Mouse (Mus musculus) neural tube, embryonic 11.5 days (tissue): ENCODE results near the gene Olfr10. TPM values are rescaled to one million over a fixed set of nuclear protein-coding genes. Genes with fewer than 3 reads are reported as not detected.

Experiments
- ATAC-seq: fragments of 200-750 bp; cut with Nextera tagmentation; 2 replicates; pipeline ENCODE4 v1.8.0; 2017; ENCODE audit warnings: moderate number of reproducible peaks, mild to moderate bottlenecking, moderate TSS enrichment, moderate library complexity; ENCODE audit not compliant: insufficient read depth, low FRiP score, low TSS enrichment
- DNase-seq: peaks from one replicate; pipeline ENCODE4 v3.0.0-alpha.2; 2015; ENCODE audit warnings: low spot score
- H3K27ac ChIP-seq: fragments of 300-500 bp; sonication (generic); 2 replicates; pipeline ENCODE4 v1.5.1; 2014; ENCODE audit warnings: low read depth, mild to moderate bottlenecking, low read length
- H3K27me3 ChIP-seq: fragments of 300-500 bp; sonication (generic); 2 replicates; pipeline ENCODE4 v1.6.1; 2014; ENCODE audit warnings: mild to moderate bottlenecking, low read length, mixed read lengths; ENCODE audit not compliant: control insufficient read depth, insufficient read depth
- H3K36me3 ChIP-seq: fragments of 300-500 bp; sonication (generic); 2 replicates; pipeline ENCODE4 v1.6.1; 2014; ENCODE audit warnings: mild to moderate bottlenecking, low read length, moderate library complexity, mixed read lengths; ENCODE audit not compliant: control insufficient read depth, insufficient read depth
- H3K4me1 ChIP-seq: fragments of 300-500 bp; sonication (generic); 2 replicates; pipeline ENCODE4 v1.6.1; 2014; ENCODE audit warnings: low read length, mixed read lengths; ENCODE audit not compliant: control insufficient read depth, insufficient read depth
- H3K4me2 ChIP-seq: fragments of 300-500 bp; sonication (generic); 2 replicates; pipeline ENCODE4 v1.6.1; 2014; ENCODE audit warnings: low read depth, mild to moderate bottlenecking, moderate library complexity
- H3K4me3 ChIP-seq: fragments of 300-500 bp; sonication (generic); 2 replicates; pipeline ENCODE4 v1.5.1; 2014; ENCODE audit warnings: low read depth, low read length
- H3K9ac ChIP-seq: fragments of 300-500 bp; sonication (generic); 2 replicates; pipeline ENCODE4 v1.6.1; 2014; ENCODE audit warnings: mild to moderate bottlenecking, low read length
- H3K9me3 ChIP-seq: fragments of 300-500 bp; sonication (generic); 2 replicates; pipeline ENCODE4 v1.6.1; 2016; ENCODE audit warnings: low read length; ENCODE audit not compliant: control insufficient read depth
- WGBS: fragments of 180-500 bp; shearing (Covaris S2); extraction: QIAGEN DNeasy Blood & Tissue Kit; methylation state at CpG from one replicate; pipeline ENCODE4 v1.1.7; 2014; 5-methylcytosine and 5-hydroxymethylcytosine counted together
- polyA plus RNA-seq: library from polyadenylated mRNA; unstranded; fragments of >200 nt; fragmentation: Nextera tagmentation; extraction: Ambion mirVana; gene quantifications from 2 replicates; pipeline ENCODE4 v1.2.1, GENCODE M21; 2014

The Olfr10 gene
- polyA plus RNA-seq, 1 experiment from 2014 or later = not detected

GRCm38 (mm10) chr11:49265101-49265500, 39.4 kb upstream of the Olfr10 start:
- WGBS = 80% methylated on average over 8 of the region's 8 CpGs
- no peak overlapping the region for H3K9ac ChIP-seq
- no peaks in the 10 kb centered on the region for H3K4me1 ChIP-seq
- DNase-seq (no peak), ATAC-seq (no peak)
- no peaks in the 10 kb centered on the region for H3K27me3 ChIP-seq
- H3K27ac ChIP-seq = no peak overlapping the region
- no peak overlapping the region for H3K4me3 ChIP-seq
- H3K36me3 ChIP-seq = peaks cover 7% of the 10 kb centered on the region
- H3K4me2 ChIP-seq = no peak overlapping the region
- no peaks in the 10 kb centered on the region for H3K9me3 ChIP-seq

DNA sequence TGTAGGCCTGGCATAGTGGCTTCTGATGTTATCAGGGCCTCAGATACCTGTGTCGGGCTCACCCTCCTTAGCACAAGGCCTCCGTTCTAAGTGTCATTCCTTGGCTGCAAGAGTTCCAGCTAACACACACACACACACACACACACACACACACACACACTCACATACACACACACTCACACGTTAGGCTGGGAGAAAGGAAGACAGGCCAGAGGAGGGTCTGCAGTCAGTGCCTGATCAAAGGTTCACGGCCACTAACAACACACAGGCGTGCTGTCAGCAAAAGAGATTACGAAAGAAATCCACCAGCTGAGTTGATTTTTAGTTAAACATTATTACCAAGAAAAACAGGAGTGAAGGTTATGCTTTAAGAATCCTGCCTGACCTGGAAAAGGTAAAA, 37.9 kb upstream of the Olfr10 start:
- no peak overlapping the region for H3K9ac ChIP-seq
- WGBS = 96% methylated on average over 6 of the region's 6 CpGs
- no peaks in the 10 kb centered on the region for H3K27me3 ChIP-seq
- no peak overlapping the region for H3K27ac ChIP-seq
- peaks cover 3% of the 10 kb centered on the region; the same call in 1 of the 2 replicates for H3K36me3 ChIP-seq
- no peak for DNase-seq
- H3K4me2 ChIP-seq = no peak overlapping the region
- ATAC-seq = no peak
- no peak overlapping the region for H3K4me3 ChIP-seq
- no peaks in the 10 kb centered on the region for H3K9me3 ChIP-seq
- no peaks in the 10 kb centered on the region for H3K4me1 ChIP-seq

DNA sequence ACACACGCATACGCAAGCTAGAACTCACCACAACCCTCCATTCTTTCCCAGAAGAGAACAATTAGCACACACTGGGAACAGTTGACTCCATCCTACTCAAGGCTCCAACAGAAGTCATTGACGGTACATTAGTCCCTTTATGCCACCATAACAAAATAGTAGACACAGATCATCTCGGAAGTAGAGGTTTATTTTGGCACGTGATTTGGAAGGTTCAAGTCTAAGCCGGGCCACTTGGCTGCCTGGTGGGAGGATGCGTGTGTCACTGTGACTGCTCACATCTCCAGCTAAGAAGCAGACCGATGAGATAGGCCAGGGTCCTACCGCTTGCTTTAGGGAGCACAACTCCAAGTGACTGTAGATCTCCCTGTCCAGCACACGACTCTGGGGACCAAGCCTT, 37.2 kb upstream of the Olfr10 start:
- Histone ChIP-seq H3K4me3 (no peak overlapping the region), H3K27ac (no peak overlapping the region), H3K9me3 (no peaks in the 10 kb centered on the region), H3K4me2 (no peak overlapping the region), H3K9ac (no peak overlapping the region), H3K36me3 (no peaks in the 10 kb centered on the region), H3K4me1 (no peaks in the 10 kb centered on the region), H3K27me3 (no peaks in the 10 kb centered on the region)
- WGBS = 90% methylated on average over 10 of the region's 10 CpGs
- ATAC-seq = no peak
- DNase-seq = no peak

GRCm38 (mm10) chr11:49267970-49268579, 36.5 kb upstream of the Olfr10 start:
- Histone ChIP-seq H3K9ac (no peak overlapping the region), H3K4me1 (no peaks in the 10 kb centered on the region), H3K4me2 (no peak overlapping the region), H3K27ac (no peak overlapping the region), H3K27me3 (no peaks in the 10 kb centered on the region), H3K9me3 (no peaks in the 10 kb centered on the region), H3K4me3 (no peak overlapping the region), H3K36me3 (no peaks in the 10 kb centered on the region)
- ATAC-seq (no peak), DNase-seq (no peak)
- 80% methylated on average over 15 of the region's 15 CpGs for WGBS

DNA sequence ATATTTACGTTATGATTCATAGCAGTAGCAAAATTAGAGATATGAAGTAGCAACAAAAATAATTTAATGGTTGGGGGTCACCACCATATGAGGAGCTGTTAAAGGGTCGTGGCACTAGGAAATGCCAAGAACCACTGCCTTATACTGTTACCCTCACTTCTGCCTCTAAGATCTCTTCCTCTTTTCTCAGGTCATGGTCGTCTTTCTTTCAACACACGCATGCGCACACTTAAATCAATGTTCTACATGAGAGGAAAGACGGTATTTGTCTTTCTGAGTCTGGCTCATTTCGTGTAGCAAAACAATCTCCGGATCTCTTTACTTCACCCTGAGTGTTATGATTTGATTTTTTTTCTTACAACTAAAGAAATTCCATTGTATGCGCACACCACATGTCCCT, 34.8 kb upstream of the Olfr10 start:
- DNase-seq (no peak), ATAC-seq (no peak)
- Histone ChIP-seq H3K27me3 (no peaks in the 10 kb centered on the region), H3K9me3 (no peaks in the 10 kb centered on the region), H3K4me1 (no peaks in the 10 kb centered on the region), H3K27ac (no peak overlapping the region), H3K4me2 (no peak overlapping the region), H3K9ac (no peak overlapping the region), H3K4me3 (no peak overlapping the region), H3K36me3 (no peaks in the 10 kb centered on the region)
- WGBS = 92% methylated on average over 9 of the region's 9 CpGs

- H3K4me2 ChIP-seq = no peak overlapping the region
- ATAC-seq = no peak
- 93% methylated on average over 4 of the region's 4 CpGs for WGBS
- no peak for DNase-seq
- no peak overlapping the region for H3K27ac ChIP-seq
- H3K27me3 ChIP-seq = no peaks in the 10 kb centered on the region
- H3K9ac ChIP-seq = no peak overlapping the region
- H3K36me3 ChIP-seq = no peaks in the 10 kb centered on the region
- no peaks in the 10 kb centered on the region for H3K4me1 ChIP-seq
- no peak overlapping the region for H3K4me3 ChIP-seq
- no peaks in the 10 kb centered on the region for H3K9me3 ChIP-seq
Measured at GRCm38 (mm10) chr11:49270368-49270767, 34.2 kb upstream of the Olfr10 start.

- ATAC-seq (no peak), DNase-seq (peak; percentile 44)
- Histone ChIP-seq H3K9ac (no peak overlapping the region), H3K27me3 (no peaks in the 10 kb centered on the region), H3K4me2 (no peak overlapping the region), H3K4me1 (no peaks in the 10 kb centered on the region), H3K36me3 (no peaks in the 10 kb centered on the region), H3K27ac (no peak overlapping the region), H3K4me3 (no peak overlapping the region), H3K9me3 (no peaks in the 10 kb centered on the region)
- WGBS = 29% methylated on average over 7 of the region's 7 CpGs
Measured at GRCm38 (mm10) chr11:49271334-49271733, 33.2 kb upstream of the Olfr10 start.

DNA sequence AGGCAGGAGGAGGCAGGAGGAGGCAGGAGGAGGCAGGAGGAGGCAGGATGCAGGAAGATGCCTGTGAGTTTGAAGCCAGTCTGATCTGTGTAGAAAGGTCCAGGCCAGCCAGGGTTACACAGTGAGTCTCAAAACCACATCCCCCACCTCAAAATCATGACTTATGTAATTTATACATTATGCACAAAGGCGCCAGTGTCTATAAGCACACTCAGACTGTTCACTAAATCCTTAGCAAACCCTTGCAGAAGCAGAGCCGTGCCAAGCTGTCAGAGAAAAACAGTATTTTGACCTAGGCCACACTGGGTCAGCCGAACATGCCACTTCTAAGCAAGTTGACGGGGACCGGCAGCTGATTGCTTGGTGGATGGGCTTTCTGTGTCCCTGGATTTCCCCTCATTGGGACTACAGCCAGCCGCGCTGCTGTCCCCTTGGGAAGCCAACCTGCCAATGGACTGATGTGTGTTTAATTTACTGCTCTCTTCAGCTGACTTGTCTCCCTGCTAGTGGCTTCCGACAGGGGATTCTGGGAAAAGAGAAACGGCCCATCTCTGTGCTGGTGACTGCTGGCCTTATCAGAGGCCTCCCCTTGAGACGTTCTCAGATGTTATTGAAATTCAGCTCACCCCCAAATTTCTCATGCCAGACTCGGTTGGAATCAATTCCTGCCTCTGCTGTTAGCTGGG, 30.6 kb upstream of the Olfr10 start:
- H3K27ac ChIP-seq = no peak overlapping the region
- H3K9me3 ChIP-seq = no peaks in the 10 kb centered on the region
- no peak overlapping the region for H3K4me2 ChIP-seq
- H3K27me3 ChIP-seq = no peaks in the 10 kb centered on the region
- H3K9ac ChIP-seq = no peak overlapping the region
- 63% methylated on average over 11 of the region's 11 CpGs for WGBS
- DNase-seq (no peak), ATAC-seq (peak; percentile 31; the same call in 1 of the 2 replicates)
- no peak overlapping the region for H3K4me3 ChIP-seq
- no peaks in the 10 kb centered on the region for H3K36me3 ChIP-seq
- no peaks in the 10 kb centered on the region for H3K4me1 ChIP-seq

GRCm38 (mm10) chr11:49278222-49278621, 26.3 kb upstream of the Olfr10 start, which contains the start of gene Olfr1393:
Gene Olfr1393 (plus strand): TSS chr11:49278304.
- WGBS = 88% methylated on average over 3 of the region's 3 CpGs
- ATAC-seq = no peak
- Histone ChIP-seq H3K4me3 (no peak within 1 kb of the TSS), H3K9ac (no peak within 1 kb of the TSS), H3K4me1 (no peaks in the 10 kb centered on the region), H3K36me3 (no peaks in the 10 kb centered on the region), H3K27ac (no peak within 1 kb of the TSS), H3K4me2 (no peak within 1 kb of the TSS), H3K27me3 (no peaks in the 10 kb centered on the region), H3K9me3 (no peaks in the 10 kb centered on the region)
- DNase-seq = no peak
